Mouse (Mus musculus) lung, embryonic 14.5 days (tissue): ENCODE data around the gene Ccdc194. TPM values are rescaled to one million over a fixed set of nuclear protein-coding genes. Genes with fewer than 3 reads are reported as not detected.

Source experiments
- ATAC-seq: fragments of 200-750 bp; cut with Nextera tagmentation; 2 replicates; pipeline ENCODE4 v1.8.0; 2017; ENCODE audit warnings: mild to moderate bottlenecking, moderate TSS enrichment, moderate library complexity; ENCODE audit not compliant: insufficient read depth
- DNase-seq: peaks from one replicate; pipeline ENCODE4 v3.0.0-alpha.2; 2015
- H3K27ac ChIP-seq: fragments of 300-500 bp; sonication (generic); 2 replicates; pipeline ENCODE4 v1.5.1; 2014; ENCODE audit warnings: low read depth, mild to moderate bottlenecking, moderate library complexity
- H3K27me3 ChIP-seq: fragments of 300-500 bp; sonication (generic); 2 replicates; pipeline ENCODE4 v1.6.1; 2014; ENCODE audit warnings: low read length, control low read depth; ENCODE audit not compliant: insufficient read depth
- H3K36me3 ChIP-seq: fragments of 300-500 bp; sonication (generic); 2 replicates; pipeline ENCODE4 v1.6.1; 2014; ENCODE audit warnings: control low read depth; ENCODE audit not compliant: insufficient read depth
- H3K4me1 ChIP-seq: fragments of 300-500 bp; sonication (generic); 2 replicates; pipeline ENCODE4 v1.6.1; 2014; ENCODE audit warnings: antibody characterized with exemption, control low read depth; ENCODE audit not compliant: insufficient read depth
- H3K4me2 ChIP-seq: fragments of 300-500 bp; sonication (generic); 2 replicates; pipeline ENCODE4 v1.6.1; 2014; ENCODE audit warnings: mild to moderate bottlenecking
- H3K4me3 ChIP-seq: fragments of 300-500 bp; sonication (generic); 2 replicates; pipeline ENCODE4 v1.5.1; 2014; ENCODE audit warnings: low read depth, low read length
- H3K9ac ChIP-seq: fragments of 300-500 bp; sonication (generic); 2 replicates; pipeline ENCODE4 v1.6.1; 2014
- H3K9me3 ChIP-seq: fragments of 300-500 bp; sonication (generic); 2 replicates; pipeline ENCODE4 v1.6.1; 2016; ENCODE audit warnings: low read depth, low read length, control low read depth
- CTCF ChIP-seq: IDR thresholded peaks from 2 replicates; pipeline ENCODE4 v1.5.1; 2016; ENCODE audit warnings: antibody characterized with exemption, low read depth
- WGBS: fragments of 180-500 bp; shearing (Covaris S2); extraction: QIAGEN DNeasy Blood & Tissue Kit; methylation state at CpG from one replicate; pipeline ENCODE4 v1.1.7; 2014; 5-methylcytosine and 5-hydroxymethylcytosine counted together
- polyA plus RNA-seq: library from polyadenylated mRNA; unstranded; fragments of >200 nt; fragmentation: Nextera tagmentation; extraction: Ambion mirVana; gene quantifications from 2 replicates; pipeline ENCODE4 v1.2.1, GENCODE M21; 2014

Gene Ccdc194
- polyA plus RNA-seq, 1 experiment from 2014 or later, result 1.0 TPM

DNA sequence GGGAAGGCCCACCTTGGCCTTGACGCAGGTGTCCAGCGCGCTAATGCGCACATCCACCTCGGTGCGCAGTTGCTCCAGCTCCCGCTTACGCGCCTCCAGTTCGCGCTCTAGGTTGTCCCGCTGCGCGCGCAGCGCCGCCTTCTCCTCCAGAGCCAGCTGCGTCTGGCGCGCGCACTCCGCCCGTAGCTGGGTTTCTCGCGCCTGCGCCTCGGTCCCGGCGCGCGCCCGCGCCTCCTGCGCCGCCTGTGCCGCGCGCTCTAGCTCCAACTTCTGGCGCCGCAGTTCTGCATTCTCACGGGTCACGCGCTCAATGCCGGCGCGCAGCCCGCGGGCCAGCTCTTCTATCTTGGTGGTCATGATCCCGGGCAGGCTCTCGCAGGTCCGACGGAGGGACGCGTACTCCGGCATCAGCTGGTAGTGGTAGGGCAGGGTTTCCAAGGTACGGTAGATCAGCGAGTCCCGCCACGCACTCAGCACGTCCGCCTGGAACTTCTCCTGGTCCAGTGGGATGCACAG, 17.9 kb downstream of the Ccdc194 start:
- Histone ChIP-seq H3K27me3 (peaks cover 33% of the 10 kb centered on the region), H3K4me1 (no peaks in the 10 kb centered on the region), H3K36me3 (0 out of 2 replicates have a peak, but pooled peaks cover 4% of the 10 kb centered on the region), H3K4me3 (peak overlapping the region; percentile 41), H3K27ac (no peak overlapping the region), H3K9me3 (no peaks in the 10 kb centered on the region), H3K4me2 (peak overlapping the region; percentile 75), H3K9ac (peak overlapping the region; percentile 29)
- peak; percentile 94 for DNase-seq
- WGBS, result under 1% methylated on average over 61 of the region's 61 CpGs
- peak; percentile 62 for ATAC-seq
- no peak for TF ChIP-seq CTCF

DNA sequence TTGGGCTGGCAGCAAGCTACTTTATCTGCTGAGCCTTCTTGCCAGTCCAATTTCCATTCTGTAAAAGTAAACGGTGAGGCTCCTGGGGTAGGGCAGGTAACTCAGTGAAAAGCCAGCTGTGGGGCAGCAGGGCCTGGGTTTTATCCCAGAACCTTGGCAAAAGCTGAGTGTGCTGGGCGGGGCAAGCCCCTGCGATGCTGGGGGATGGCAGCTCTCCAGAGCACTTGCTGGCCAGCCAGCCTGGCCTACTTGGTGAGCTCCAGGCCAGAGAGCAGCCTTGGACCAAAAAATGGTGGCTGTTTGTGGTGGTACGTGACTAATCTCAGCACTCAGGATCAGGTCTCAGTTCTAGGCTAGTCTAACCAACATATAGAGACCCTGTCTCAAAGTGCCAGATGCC, 19.5 kb downstream of the Ccdc194 start:
- DNase-seq, result no peak
- Histone ChIP-seq H3K4me1 (no peaks in the 10 kb centered on the region), H3K27me3 (peaks cover 33% of the 10 kb centered on the region), H3K4me2 (no peak overlapping the region), H3K4me3 (no peak overlapping the region), H3K9me3 (no peaks in the 10 kb centered on the region), H3K36me3 (0 out of 2 replicates have a peak, but pooled peaks cover 4% of the 10 kb centered on the region), H3K27ac (no peak overlapping the region), H3K9ac (no peak overlapping the region)
- no peak for ATAC-seq
- TF ChIP-seq CTCF, result no peak
- WGBS, result 80% methylated on average over 4 of the region's 4 CpGs

DNA sequence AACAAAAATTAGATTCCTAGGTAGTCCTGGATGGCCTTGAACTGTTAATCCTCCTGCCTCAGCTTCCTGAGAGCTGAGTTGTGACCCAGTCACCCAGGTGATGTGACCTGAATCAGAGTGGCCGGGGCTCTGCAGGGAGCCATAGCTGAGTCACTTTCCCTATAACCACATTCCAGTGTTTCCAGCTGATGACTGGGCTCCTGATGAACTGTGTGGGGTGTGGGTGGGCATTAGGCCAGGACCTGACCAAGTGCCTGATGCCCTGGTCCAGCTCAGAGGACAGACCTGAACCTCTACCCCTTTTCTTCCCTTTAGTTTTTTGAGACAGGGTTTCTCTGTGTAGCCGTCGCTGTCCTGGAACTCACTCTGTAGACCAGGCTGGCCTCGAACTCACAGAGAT, 20.2 kb downstream of the Ccdc194 start:
- DNase-seq, result no peak
- H3K9me3 ChIP-seq, result no peaks in the 10 kb centered on the region
- no peak overlapping the region for H3K9ac ChIP-seq
- H3K36me3 ChIP-seq, result 0 out of 2 replicates have a peak, but pooled peaks cover 4% of the 10 kb centered on the region
- no peak overlapping the region for H3K4me3 ChIP-seq
- no peak overlapping the region for H3K4me2 ChIP-seq
- H3K4me1 ChIP-seq, result no peaks in the 10 kb centered on the region
- 91% methylated on average over 4 of the region's 4 CpGs for WGBS
- H3K27me3 ChIP-seq, result peaks cover 33% of the 10 kb centered on the region
- TF ChIP-seq CTCF, result no peak
- ATAC-seq, result no peak
- H3K27ac ChIP-seq, result no peak overlapping the region

DNA sequence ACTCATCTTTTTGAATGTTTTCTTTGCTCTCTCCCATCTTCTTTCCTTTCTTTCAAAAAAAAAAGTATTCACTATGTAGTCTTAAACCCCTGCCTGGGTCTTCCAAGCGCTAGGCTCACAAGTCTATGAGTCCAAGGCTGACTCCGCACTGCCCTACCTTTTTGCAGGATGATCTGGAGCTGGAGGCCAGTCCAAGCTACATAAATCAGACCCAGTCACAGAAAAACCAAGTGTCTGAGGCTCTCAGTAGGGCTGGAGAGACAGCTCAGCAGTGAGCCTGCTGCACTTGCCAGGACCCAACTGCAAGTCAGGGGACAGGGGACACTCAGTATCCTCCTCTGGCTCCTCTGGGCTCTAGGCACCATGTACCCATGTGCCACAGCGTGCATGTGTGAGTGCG, 21.2 kb downstream of the Ccdc194 start:
- Histone ChIP-seq H3K4me2 (no peak overlapping the region), H3K27me3 (peaks cover 33% of the 10 kb centered on the region), H3K36me3 (0 out of 2 replicates have a peak, but pooled peaks cover 4% of the 10 kb centered on the region), H3K4me3 (no peak overlapping the region), H3K9me3 (no peaks in the 10 kb centered on the region), H3K9ac (no peak overlapping the region), H3K27ac (no peak overlapping the region), H3K4me1 (peaks cover under 1% of the 10 kb centered on the region; the same call in 1 of the 2 replicates)
- DNase-seq (no peak), ATAC-seq (no peak)
- WGBS, result 86% methylated on average over 4 of the region's 4 CpGs
- no peak for TF ChIP-seq CTCF

DNA sequence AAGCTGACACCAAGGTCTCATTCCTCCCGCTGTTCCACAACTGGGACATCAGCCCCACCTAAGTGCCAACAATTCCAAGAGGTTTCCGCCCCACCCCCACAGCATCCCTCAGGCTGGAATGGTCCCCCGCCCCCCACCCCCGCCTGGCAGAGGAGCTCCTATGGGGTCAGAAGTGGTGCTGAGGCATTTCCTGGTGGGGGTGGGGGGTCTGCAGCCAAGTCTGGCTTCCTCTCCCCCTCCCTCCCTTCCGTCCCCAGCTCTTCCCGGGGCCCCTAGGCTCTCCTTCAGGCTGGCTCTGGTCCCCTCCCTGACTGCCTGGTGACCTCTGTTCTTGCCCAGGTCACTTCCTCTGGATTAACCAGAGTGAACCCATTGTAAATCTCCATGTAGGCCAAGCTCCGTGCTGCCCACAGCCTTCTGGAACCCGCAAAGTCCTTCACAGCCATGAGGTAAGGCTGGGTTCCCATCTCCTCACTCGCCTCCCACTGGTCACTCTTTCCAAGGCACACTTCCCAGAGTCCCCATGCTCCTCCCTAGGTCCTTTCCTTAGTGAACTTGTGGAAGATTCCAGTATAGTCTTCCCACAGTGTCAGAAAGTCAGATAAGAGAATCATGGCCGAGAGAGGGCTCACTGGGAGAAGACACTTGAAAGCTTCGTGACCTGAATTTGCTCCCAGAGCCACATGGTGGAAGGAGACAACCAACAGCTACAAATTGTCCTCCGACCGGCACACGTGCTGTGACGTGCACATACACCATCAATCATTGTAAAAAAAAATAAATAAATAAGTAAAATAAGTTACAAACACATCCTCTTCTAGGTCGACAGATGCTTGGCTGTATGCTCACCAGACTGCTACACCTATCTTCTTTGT, 26.5 kb downstream of the Ccdc194 start:
- Histone ChIP-seq H3K4me1 (peaks cover 27% of the 10 kb centered on the region), H3K9ac (no peak overlapping the region)
- WGBS, result 16% methylated on average over 16 of the region's 16 CpGs

DNA sequence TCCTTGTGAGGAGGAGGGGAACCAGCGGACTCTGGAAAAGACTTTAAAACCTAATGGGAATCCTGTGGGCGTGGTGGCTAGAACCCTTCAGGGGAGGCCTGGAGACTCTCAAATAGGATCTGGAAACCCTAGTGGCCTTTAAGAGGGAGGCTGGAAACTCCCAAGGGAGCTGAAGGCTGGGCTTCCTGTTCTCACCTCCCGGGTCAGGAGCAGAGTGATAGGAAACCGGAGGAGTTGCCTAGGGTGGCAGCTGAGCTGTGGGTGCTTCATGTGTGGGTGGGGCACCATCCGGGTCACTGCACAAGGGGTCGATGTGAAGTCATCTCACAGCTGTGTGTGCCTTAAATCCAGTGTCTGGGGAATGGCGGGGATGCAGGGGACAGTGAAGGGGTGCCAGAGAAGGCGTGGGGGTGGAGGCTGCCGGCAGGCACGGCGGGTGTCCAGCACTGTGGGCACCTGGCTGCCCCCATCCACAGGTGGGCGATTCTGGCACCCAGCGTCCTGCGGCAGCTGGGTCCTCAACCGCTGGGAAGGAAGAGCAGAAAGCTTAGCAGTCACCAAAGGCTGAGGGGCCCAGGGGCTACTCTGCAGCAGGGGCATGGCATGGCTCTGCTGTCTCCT, 27.5 kb downstream of the Ccdc194 start:
- Histone ChIP-seq H3K9me3 (no peaks in the 10 kb centered on the region), H3K9ac (peak overlapping the region; percentile 23; the same call in 1 of the 2 replicates), H3K27ac (peak overlapping the region; percentile 81), H3K4me2 (peak overlapping the region; percentile 37), H3K36me3 (peaks cover 22% of the 10 kb centered on the region), H3K4me3 (no peak overlapping the region), H3K27me3 (no peaks in the 10 kb centered on the region), H3K4me1 (peaks cover 27% of the 10 kb centered on the region)
- ATAC-seq (no peak), DNase-seq (peak; percentile 54)
- 15% methylated on average over 15 of the region's 15 CpGs for WGBS
- no peak for TF ChIP-seq CTCF

More for the DNA sequence above, 26.5 kb downstream of the Ccdc194 start:
- H3K36me3 ChIP-seq, result peaks cover 12% of the 10 kb centered on the region; the same call in 1 of the 2 replicates
- DNase-seq (peak; percentile 65), ATAC-seq (peak; percentile 28; the same call in 1 of the 2 replicates)
- TF ChIP-seq CTCF, result no peak
- H3K27me3 ChIP-seq, result no peaks in the 10 kb centered on the region
- H3K27ac ChIP-seq, result peak overlapping the region; percentile 81
- H3K9me3 ChIP-seq, result no peaks in the 10 kb centered on the region
- no peak overlapping the region for H3K4me3 ChIP-seq
- H3K4me2 ChIP-seq, result peak overlapping the region; percentile 37
